Mouse (Mus musculus): ENCODE results near the gene Fam98b.

Gene Fam98b

DNA sequence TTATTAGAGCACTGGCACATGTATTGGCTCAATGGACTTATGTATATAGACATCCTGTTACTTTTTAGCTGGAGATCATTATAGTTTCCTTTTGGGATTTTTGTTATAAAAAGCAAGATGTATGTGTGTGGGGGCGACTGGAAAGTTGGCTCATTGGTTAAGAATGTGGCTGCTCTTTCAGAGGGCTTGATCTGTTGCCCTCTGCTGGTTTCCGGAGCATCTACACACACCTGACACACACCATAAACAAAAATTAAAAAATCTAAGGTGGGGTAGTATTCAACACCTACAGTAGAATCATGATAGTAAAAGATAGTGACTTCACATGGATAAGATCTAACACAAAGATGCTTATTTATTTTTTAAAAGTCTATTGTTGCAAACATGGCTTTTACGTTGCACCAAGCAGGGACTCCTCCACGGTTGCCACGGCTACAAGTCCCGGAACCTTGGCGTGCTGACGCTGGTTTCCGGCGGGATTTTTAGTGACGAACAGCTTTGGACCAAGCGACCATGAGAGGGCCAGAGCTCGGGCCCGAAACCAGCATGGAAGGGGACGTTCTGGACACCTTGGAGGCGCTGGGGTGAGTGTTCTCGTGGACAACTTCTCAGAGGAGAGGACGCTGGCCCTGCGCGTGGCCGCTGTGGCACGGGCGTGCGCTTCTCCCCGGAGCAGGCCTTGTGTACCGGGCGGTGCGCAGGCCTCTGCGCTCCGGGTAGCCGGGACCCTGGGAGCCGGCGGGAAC is at the start of gene Fam98b:
TSS of gene Fam98b (plus strand) at position 485 of the 746 bp plus-strand sequence.
- peak; percentile 98 for DNase-seq (ENCODE audit: low read depth)

DNA sequence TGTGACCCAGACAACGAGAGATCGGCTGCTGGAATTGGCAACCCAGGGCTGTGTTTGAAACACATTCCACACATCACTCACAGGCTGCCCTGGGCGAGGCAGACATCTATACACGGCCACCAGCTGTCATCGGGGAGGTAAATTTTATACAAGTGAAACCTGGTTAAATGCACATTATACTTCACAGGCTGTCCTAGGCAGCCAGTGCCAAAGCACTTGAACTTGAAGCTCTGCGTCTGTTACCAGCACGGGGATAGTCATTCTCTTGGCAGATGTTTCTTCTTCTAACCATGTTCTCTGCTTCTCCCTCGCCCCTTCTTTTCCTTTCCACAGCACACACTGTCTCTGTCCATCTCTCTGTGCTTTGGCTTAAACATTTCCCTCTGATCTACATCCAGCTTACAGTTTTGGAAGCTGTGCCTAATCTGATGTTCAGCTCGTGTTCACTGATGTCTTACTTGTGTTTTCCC is 48.6 kb upstream of the Fam98b start:
- no peak for DNase-seq (ENCODE audit: low read depth)

DNA sequence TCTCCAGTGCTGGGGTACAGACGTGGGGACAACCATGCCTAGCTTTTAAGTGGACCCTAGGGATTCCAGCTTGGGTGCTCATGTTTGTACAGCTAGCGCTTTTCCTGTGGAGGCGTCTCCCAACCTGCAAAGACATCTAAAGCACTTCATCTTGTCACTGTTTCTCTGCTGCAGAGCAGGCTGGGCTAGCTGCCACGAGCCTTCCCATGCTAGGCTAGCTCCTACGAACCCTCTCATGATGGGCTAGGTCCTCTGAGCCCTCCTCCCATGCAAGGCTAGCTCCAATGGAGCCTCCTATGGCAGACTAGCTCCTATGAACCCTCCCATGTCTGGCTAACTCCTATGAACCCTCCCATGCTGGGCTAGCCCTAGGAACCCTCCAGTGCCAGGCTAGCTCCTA is 46.2 kb upstream of the Fam98b start:
- no peak for DNase-seq (ENCODE audit: low read depth)

DNA sequence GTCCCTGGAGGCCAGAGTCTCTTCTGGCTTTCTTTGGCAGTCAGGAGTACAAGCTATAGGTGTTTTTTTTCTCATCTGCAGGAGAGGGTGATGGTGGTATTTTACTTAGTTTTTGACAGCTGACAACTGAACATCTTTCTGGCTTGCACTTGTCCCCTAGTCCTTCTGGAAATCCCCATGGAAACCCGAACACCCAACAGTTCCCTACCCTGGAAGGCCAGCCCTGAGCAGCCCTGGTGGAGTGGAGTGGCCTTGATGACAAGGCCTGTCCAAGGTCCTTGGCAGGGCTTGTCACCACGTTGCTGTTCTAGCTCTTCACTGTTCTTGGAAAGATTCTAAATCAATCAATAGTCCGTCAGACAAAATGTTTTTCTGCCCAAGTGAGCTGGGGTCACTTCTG is 45.0 kb upstream of the Fam98b start:
- no peak for DNase-seq (ENCODE audit: low read depth)

DNA sequence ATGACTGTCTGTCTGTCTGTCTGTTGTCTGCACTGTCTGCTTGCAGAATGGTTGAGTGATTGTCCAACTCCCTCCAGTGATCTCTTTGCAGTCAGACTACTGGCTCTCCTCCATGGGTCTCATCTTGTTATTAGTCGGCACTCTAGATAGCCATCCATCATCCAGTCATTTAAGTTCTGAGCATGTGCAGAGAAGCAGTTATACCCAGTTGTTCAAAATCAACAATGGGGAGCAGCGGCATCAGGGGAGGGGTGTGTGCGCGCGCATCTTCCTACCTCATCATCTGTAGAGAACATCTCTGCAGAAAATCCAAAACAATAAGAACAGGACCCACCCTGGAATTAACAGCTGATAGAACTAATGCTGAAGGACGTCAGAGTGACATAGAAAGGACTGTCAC is 44.5 kb upstream of the Fam98b start:
- no peak for DNase-seq (ENCODE audit: low read depth)

GRCm38 (mm10) chr2:117210416-117211085 is 39.0 kb upstream of the Fam98b start:
- no peak for DNase-seq (ENCODE audit: low read depth)

DNA sequence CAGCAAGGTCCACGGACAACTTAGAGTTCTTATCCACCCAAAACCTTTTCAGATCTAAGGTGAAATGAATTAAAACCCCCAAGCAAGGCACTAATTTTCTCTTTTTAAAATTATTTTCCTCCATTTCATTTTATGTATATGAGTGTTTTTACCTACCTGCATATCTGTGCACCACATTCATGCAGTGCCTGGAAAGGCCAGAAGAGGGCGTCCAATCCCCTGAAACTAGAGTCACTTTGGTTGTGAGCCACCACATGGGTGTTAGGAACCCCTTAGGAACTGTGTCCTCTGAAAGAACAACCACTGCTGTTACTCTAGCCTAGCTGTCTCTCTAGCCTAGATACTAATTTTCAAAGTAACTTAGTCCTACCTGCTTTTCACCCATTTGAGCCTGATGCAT is 33.4 kb upstream of the Fam98b start:
- peak; percentile 39 for DNase-seq (ENCODE audit: low read depth)

DNA sequence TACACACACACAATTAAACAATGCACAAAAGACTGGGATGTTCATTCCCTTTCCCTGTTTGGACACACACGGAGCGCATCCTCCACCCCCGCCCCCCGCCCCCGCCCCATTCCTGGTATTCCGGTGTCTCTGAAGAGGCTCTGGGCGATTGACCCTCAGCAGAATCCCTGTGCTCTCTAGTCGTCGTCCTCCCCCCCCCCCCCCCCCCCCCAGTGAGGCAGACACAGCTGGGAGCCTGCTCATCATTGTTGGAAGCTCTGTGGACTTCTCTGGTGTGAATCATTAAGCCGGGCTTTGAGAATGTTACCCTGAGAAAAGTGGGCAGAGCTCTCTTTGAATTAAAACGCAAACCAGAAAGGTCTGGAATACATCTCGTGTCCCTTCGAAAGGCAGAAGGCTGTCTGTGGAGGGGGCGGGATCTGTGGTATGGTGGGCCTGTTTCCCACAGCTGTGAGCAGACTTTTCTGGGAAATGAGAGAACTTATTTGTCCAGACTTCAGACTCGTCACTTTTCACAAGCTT is 31.8 kb upstream of the Fam98b start:
- DNase-seq (ENCODE audit: low read depth), result no peak

- no peak for DNase-seq (ENCODE audit: low read depth)
Observed at GRCm38 (mm10) chr2:117219536-117219935, 30.0 kb upstream of the Fam98b start.

- DNase-seq (ENCODE audit: low read depth), result no peak
Observed at GRCm38 (mm10) chr2:117222651-117223050, 26.9 kb upstream of the Fam98b start.

GRCm38 (mm10) chr2:117228601-117229125 is 20.9 kb upstream of the Fam98b start:
- no peak for DNase-seq (ENCODE audit: low read depth)

- no peak for DNase-seq (ENCODE audit: low read depth)
Observed at GRCm38 (mm10) chr2:117230261-117230660, 19.3 kb upstream of the Fam98b start.

DNA sequence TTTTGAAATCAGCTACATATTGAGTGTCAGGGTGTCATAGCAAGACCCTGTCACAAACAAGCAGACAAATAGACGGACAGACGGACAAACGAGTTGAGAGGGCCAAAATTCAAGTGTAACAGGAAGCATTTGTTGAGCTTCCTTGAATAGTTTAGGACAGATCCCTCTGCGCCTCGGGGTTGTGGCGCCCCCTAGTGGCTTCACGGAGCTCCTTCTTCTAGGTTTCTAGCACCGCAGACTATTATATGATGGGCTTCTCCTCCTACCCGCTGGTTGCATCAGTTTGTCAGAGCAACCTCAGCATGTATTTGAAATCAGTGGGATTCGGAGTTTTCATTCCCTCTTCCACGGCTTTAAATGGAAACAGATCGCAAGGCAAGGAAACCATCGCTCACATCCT is 18.3 kb upstream of the Fam98b start:
- peak; percentile 77 for DNase-seq (ENCODE audit: low read depth)

DNA sequence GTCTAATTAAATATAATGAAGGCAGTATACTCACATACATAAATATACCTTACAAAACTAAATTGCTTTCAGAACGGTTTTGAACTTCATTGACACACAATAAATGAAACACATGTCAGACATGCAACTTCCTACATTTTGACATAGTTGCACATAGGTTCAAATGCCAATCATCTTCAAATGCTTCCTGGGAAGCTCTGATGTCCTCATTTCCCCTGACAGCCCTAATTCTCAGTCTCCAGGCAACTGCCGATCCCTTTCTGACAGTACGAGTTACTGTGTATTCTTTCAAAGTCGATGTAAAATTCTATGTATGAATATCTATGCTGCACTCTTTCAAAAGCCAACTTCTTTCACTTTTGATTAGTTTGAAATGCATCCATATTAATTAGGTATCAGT is 7.6 kb upstream of the Fam98b start:
- DNase-seq (ENCODE audit: low read depth), result no peak

GRCm38 (mm10) chr2:117250001-117250510 is 517 bp downstream of the Fam98b start:
- DNase-seq (ENCODE audit: low read depth), result no peak

GRCm38 (mm10) chr2:117255415-117255814 is 5.9 kb downstream of the Fam98b start:
- no peak for DNase-seq (ENCODE audit: low read depth)

GRCm38 (mm10) chr2:117257617-117258016 is 8.1 kb downstream of the Fam98b start:
- DNase-seq (ENCODE audit: low read depth), result no peak

DNA sequence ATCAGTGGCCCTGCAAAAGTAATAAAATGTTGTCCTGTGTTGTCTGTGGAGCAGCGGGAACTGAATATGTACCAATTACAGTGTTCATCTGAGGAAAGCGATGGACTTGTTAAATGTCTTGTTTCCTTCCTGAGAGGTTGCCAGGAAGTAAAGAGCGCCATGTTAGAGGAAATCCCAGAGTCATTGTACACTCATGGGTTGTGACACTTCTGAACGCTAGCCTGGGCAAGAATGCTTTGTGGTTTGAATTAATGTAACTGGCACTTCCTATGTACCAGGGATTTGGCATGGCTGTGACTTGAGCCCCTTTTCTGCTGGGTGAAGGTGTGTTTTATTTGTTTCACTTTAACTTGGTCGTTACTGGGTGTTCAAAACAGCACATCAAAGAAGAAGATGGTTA is 12.6 kb downstream of the Fam98b start:
- DNase-seq (ENCODE audit: low read depth), result no peak

DNA sequence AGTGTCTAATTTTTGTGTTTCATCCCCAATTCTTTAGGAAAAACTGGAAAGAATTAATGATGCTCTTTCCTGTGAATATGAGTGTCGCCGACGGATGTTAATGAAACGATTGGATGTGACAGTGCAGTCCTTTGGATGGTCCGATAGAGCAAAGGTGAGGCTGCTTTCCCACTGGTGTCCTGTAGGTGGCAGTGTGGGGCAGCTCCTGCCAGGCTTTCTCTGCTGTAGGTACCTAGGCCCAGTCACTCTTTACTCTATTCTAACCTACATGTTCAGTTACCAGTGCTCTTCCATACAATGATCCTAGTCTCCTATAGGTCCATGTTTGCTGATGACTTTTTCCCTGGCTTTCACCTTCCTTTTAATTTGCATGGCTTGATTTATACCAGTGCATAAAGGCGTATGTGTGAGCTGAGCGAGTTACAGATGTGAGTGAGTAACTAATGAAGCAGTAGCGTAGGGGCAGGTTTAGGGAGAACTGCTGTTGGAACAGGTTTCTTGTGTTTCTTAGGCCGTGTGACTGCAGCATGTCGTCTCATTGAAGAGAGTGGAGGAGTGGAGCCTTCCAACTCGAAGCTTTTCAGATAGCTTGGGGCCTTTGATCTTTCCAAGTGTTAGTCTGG is 14.4 kb downstream of the Fam98b start:
- DNase-seq (ENCODE audit: low read depth), result peak; percentile 82

DNA sequence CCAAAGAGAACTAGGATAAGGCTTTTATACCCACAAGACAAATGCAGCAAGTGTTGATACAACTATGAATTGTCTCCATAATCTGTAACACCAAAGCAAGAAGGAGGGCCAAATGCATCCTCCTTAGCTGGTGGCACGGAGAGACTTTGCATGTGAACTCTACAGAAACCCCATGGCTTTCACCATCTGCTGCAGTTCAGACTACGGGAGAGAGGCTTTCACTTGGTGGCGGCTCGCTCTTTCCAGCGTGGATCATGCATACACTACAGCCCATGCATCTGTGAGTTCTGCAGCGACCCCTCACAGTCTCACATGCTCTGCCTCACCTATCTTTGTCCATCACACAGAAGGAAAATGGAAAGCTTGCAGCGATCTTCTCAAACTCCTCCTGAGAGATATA is 38.8 kb downstream of the Fam98b start:
- no peak for DNase-seq (ENCODE audit: low read depth)

DNA sequence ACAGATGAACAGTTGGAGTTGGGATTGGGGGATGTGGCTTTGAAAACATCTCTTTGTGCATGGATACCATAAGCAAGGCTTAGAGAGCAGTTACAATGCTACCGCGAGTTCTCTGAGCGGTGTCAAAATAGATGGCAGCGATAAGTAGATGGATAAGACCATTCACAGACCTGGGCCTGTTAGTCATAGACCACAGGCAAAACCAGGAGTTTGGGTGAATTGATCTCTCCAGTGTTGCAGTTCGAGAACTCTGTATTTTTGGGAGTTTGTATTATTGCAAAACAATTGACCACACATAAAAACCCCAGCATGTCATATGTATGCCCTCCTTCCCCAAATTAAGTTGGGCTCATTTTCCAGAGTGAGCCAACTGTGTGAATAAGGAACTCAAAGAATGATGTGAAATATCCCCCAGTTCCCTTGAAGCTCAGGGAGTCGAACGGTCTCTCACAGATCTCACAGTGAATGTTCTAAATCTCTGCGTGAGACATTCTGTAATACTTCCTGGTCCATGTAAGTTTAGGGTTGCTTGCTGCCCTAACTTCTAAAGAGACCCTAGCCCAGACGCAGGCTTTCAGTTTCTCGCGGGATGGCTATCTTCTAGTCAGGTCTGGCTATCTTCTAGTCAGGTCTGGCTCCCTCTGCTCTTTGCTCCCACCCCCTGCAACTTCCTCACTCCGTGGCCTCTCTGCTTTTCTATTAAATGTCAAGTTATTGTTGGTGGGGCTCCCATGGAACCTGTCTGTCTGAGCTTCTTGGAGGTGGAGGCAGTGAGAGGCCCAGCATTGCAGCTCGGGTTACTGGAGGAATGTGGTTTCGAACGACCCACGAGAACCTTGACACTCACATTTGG is 50.3 kb downstream of the Fam98b start:
- DNase-seq (ENCODE audit: low read depth), result no peak

All from induced T-regulatory cell, adult 2 months (primary cell).